Mouse (Mus musculus): Measurements from ENCODE around the gene Clec3b.

Gene Clec3b

GRCm38 (mm10) chr9:123153121-123153520, 2.4 kb downstream of the Clec3b start:
- no peak for DNase-seq (ENCODE audit: inconsistent ontology term)

GRCm38 (mm10) chr9:123156910-123157361, 6.2 kb downstream of the Clec3b start:
- DNase-seq (ENCODE audit: inconsistent ontology term): no peak

GRCm38 (mm10) chr9:123157699-123158098, 7.0 kb downstream of the Clec3b start:
- no peak for DNase-seq (ENCODE audit: inconsistent ontology term)

GRCm38 (mm10) chr9:123158125-123158836, 7.5 kb downstream of the Clec3b start:
- no peak for DNase-seq (ENCODE audit: inconsistent ontology term)

- DNase-seq (ENCODE audit: inconsistent ontology term): peak; percentile 56
Observed at GRCm38 (mm10) chr9:123159330-123159729, 8.6 kb downstream of the Clec3b start.

- no peak for DNase-seq (ENCODE audit: inconsistent ontology term)
Observed at GRCm38 (mm10) chr9:123161792-123162191, 11.0 kb downstream of the Clec3b start.

GRCm38 (mm10) chr9:123162985-123163694, 12.4 kb downstream of the Clec3b start:
- no peak for DNase-seq (ENCODE audit: inconsistent ontology term)

GRCm38 (mm10) chr9:123165781-123166443, 15.2 kb downstream of the Clec3b start:
- no peak for DNase-seq (ENCODE audit: inconsistent ontology term)

GRCm38 (mm10) chr9:123173760-123174159, 23.0 kb downstream of the Clec3b start:
- DNase-seq (ENCODE audit: inconsistent ontology term): no peak

- DNase-seq (ENCODE audit: inconsistent ontology term): peak; percentile 83
Observed at GRCm38 (mm10) chr9:123174356-123174755, 23.6 kb downstream of the Clec3b start.

GRCm38 (mm10) chr9:123177380-123178048, 26.8 kb downstream of the Clec3b start:
- no peak for DNase-seq (ENCODE audit: inconsistent ontology term)

- no peak for DNase-seq (ENCODE audit: inconsistent ontology term)
Observed at GRCm38 (mm10) chr9:123180003-123180402, 29.3 kb downstream of the Clec3b start.

GRCm38 (mm10) chr9:123183226-123183625, 32.5 kb downstream of the Clec3b start:
- DNase-seq (ENCODE audit: inconsistent ontology term): no peak

GRCm38 (mm10) chr9:123185546-123185945, 34.8 kb downstream of the Clec3b start:
- DNase-seq (ENCODE audit: inconsistent ontology term): no peak

GRCm38 (mm10) chr9:123186151-123186550, 35.4 kb downstream of the Clec3b start:
- no peak for DNase-seq (ENCODE audit: inconsistent ontology term)

- DNase-seq (ENCODE audit: inconsistent ontology term): peak; percentile 66
Observed at GRCm38 (mm10) chr9:123187589-123187988, 36.8 kb downstream of the Clec3b start.

- no peak for DNase-seq (ENCODE audit: inconsistent ontology term)
Observed at GRCm38 (mm10) chr9:123188271-123188670, 37.5 kb downstream of the Clec3b start.

GRCm38 (mm10) chr9:123200116-123200515, 49.4 kb downstream of the Clec3b start:
- DNase-seq (ENCODE audit: inconsistent ontology term): no peak

- no peak for DNase-seq (ENCODE audit: inconsistent ontology term)
Observed at GRCm38 (mm10) chr9:123206526-123206925, 55.8 kb downstream of the Clec3b start.

- no peak for DNase-seq (ENCODE audit: inconsistent ontology term)
Observed at GRCm38 (mm10) chr9:123206948-123207347, 56.2 kb downstream of the Clec3b start.

All from Muller cell, postnatal 12 days (primary cell).